Mouse (Mus musculus) thymus, postnatal 14 days (tissue): ENCODE data around the gene Ms4a10.
A peak's percentile ranks its signal among the peaks of the same experiment; 100 is the strongest.

Experiments used
- DNase-seq: peaks from one replicate; pipeline ENCODE4 v3.0.0; 2021

Ms4a10 gene

GRCm38 (mm10) chr19:10959085-10959977 is 15.1 kb downstream of the Ms4a10 start:
- DNase-seq = peak; percentile 62

GRCm38 (mm10) chr19:10952021-10952939 is 22.2 kb downstream of the Ms4a10 start:
- no peak for DNase-seq

DNA sequence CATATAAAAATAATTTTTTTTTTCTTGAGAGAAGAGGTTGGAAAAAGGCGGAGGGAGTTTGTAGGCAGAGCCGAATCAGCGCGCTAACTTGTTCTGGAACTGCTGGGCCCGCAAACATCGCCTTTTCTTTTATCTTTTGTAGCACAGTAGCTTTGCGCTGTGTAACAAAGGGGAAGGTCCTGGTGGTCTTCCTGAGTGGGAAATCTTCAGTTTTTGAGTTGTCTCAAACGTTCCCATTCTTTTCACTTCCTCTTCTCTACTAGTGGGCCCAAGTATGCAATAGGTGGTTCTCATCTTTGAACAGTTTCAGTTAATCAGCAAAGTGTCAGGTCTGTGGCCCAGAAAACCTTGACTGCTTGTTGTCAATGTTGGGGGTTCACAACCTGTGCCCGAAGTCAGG is 24.9 kb downstream of the Ms4a10 start:
- DNase-seq = no peak

DNA sequence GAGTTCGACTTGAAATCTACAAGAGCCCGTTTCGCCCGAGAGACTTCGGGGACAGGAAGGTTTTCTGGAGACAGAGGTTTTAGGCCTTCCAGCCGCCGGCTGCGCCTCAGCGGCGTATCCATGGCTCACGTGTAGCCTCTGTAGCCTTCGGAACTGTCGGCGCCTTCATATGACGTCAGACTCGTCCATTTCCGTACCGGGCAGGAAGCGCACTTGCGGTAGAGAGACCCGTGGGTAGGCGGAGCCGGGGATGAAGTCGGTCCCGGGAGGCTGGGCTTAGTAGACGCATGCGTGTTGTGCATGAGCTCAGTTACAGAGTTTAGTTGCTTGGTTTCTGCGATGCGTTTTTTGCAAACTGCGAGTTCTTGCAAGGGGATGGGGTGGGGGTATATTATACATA is 25.4 kb downstream of the Ms4a10 start, which contains the start of gene Ccdc86:
Gene Ccdc86, minus strand, starts transcription at position 155 of the 400 bp plus-strand sequence.
- peak; percentile 96 for DNase-seq

DNA sequence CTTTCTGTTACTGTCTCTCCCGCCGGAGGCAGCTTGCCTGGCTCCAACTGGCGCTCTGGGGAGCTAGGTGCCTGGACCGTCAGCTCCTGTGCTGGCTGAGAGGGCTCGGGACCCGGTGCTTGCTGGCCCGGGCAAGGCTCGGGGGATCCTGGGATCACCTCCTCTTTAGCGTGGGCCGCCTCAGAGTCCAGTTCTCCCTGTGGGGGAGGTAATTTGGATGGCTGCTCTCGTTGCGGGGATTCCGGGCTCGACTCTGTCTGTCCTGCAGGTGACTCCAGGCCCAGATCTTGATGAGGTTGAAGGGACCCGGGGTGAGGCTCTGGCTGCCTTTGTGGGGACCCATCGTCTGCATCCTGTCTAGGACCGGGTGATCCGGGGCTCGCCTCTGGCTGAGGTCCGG is 26.1 kb downstream of the Ms4a10 start:
- DNase-seq = peak; percentile 38

DNA sequence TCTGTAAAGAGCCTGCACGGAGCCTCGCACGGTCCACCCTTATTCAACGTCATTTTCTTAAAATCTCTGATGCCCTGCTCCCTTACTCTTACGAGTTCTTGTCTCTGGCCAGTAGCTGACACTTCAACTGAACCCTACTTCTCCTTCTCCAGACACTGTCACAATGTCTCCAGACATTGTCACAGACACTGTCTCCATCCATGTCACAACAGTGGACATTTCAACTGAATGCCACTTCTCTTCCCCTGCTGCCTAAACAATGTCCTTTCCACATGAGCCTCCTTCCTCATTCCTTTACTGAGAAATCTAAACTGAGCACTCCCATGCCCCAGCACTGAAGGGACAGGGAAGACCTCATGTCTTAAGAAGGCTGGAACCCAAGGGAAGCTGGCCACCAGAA is 27.3 kb downstream of the Ms4a10 start:
- no peak for DNase-seq

- no peak for DNase-seq
Measured at GRCm38 (mm10) chr19:10946506-10946905, 28.0 kb downstream of the Ms4a10 start.

DNA sequence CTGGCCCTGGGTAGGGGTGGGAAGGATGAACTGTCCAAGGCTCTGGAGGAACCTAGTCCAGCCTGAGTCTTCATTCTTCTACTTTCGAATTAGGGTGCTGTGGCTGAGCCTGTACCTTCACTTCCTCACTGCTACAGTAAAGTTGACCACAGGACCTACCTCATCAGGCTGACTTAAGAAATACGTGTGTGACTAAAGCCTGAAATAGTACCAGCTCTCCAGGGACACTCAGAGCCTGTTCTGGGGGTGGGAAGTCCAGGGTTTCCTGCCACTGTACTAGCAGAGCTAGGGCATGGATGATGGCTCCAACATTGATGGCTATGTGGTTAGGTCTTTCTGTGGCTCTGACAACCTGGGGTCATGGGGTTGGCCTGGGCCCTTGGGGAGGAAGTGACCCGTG is 30.5 kb downstream of the Ms4a10 start:
- DNase-seq = no peak

- DNase-seq = no peak
Measured at GRCm38 (mm10) chr19:10940801-10941457, 33.5 kb downstream of the Ms4a10 start.

DNA sequence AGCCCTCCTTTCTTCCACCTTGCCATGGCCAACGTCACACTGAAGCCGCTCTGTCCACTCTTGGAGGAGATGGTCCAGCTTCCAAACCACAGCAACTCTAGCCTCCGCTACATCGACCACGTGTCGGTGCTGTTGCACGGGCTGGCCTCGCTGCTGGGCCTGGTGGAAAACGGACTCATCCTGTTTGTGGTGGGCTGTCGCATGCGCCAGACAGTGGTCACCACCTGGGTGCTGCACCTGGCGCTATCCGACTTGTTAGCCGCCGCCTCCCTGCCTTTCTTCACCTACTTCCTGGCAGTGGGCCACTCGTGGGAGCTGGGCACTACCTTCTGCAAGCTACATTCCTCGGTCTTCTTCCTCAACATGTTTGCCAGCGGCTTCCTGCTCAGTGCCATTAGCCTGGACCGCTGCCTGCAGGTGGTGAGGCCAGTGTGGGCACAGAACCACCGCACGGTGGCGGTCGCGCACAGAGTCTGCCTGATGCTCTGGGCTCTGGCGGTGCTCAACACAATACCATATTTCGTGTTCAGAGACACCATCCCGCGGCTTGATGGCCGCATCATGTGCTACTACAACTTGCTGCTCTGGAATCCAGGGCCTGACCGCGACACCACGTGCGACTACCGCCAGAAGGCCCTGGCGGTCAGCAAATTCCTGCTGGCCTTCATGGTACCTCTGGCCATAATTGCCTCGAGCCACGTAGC is 34.2 kb downstream of the Ms4a10 start:
- DNase-seq = peak; percentile 70

GRCm38 (mm10) chr19:10938771-10939170 is 35.7 kb downstream of the Ms4a10 start:
- DNase-seq = no peak

GRCm38 (mm10) chr19:10937110-10937563 is 37.3 kb downstream of the Ms4a10 start, which contains the start of gene Ptgdr2:
TSS of gene Ptgdr2 (plus strand) at chr19:10937160.
- DNase-seq = no peak

DNA sequence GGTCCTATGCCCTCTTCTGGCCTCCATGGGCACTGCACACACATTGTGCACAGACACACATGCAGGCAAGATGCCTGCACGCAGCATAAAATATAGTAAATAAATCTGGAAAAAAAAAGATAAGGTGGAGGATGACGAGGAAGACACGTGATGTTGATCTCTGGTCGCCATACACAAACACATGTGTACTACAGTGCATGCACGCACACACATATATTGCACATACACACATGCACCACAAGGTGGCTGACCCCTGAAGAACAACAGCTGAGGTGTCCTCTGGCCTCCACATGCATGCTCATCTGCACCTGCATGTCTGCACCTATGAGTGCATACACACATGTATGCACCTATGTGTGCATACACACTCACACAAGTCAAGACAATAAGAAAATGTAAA is 38.4 kb downstream of the Ms4a10 start:
- no peak for DNase-seq

DNA sequence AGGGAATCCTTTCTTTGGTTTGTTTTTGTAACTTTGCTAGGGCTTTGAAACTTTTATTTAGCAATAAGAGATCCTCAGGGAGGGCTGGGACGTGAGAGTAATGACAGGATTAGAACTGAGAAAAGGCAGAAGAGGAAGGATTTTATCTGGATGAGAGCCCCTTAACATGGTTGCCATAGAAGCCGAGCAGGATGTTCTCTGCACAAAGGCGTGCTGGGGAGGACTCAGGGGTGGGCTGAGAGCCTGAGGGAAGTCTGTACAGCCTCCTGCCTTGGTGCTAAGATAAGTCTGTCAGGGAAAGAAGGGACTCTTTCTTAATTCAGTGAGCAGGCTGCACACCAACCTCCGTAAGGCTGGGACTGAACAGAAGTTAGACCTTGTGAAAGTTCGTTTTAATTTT is 39.4 kb downstream of the Ms4a10 start:
- no peak for DNase-seq

- DNase-seq = no peak
Measured at GRCm38 (mm10) chr19:10930641-10931040, 43.8 kb downstream of the Ms4a10 start.

- no peak for DNase-seq
Measured at GRCm38 (mm10) chr19:10926666-10927065, 47.8 kb downstream of the Ms4a10 start.

DNA sequence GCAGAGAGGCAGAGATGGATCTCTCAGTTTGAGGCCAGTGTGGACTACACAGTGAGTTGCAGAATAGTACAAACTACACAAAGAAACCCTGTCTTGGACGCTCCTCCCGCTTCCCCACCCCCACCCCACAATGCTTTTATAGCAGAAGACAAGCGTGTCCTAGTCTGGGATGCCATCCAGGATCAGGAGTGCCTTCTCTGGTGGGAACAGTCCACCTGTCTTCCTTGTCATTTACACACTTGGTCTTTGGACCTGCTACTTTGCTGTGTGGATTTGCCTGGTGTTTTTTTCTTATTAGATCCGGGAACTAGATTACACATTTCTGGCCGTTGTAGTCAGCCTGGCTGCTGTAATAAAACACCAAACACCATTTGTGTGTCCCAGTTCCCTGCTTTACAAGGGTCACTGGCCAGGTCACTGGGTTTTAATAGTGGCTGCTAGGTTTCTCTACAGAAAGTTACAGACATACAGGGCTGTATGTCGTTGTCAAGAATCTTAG is 48.3 kb downstream of the Ms4a10 start:
- DNase-seq = no peak

- DNase-seq = no peak
Measured at GRCm38 (mm10) chr19:10924220-10924619, 50.2 kb downstream of the Ms4a10 start.

GRCm38 (mm10) chr19:10921058-10921457 is 53.4 kb downstream of the Ms4a10 start:
- DNase-seq = no peak

- DNase-seq = no peak
Measured at GRCm38 (mm10) chr19:10920532-10920931, 53.9 kb downstream of the Ms4a10 start, which contains the start of gene Zp1. TSS of gene Zp1 (minus strand) at chr19:10920632.

GRCm38 (mm10) chr19:10918321-10918991 is 56.0 kb downstream of the Ms4a10 start:
- no peak for DNase-seq
